Mouse (Mus musculus): Measurements from ENCODE around the gene Acoxl.

The Acoxl gene

DNA sequence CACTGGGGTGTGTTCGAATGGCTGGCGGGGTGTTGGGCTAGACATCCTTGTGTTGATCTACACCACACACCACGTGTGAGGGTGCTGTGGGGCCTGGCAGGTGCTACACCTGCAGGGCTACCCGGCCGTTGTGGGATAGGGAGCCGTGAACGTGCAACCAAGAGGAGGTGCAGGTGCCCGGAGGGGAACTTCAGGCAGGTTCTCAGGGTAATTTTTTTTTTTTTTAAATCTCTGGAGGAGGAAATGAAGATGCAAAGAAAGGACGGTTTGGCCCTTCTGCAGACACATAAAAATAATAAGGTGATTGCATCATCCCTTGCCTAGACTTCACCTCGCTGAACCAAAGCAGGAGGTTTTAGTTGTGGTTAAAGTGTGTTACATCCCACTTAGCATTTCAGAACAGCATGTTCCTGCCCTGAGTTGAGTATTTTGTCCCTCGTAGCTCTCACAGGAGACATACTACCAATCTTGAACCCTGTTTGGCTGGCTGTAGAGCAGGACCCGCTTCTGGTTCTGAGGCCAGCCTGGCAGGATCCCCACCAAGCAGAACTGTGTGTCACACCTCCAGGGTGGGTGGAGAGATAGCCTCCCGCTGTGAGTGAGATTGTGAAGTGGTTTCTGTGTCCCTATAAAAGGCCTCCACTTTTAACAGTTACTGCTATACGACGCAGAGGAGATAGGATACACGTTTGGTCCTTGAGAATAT lies 314.3 kb downstream of the Acoxl start:
- DNase-seq: peak; percentile 87

DNA sequence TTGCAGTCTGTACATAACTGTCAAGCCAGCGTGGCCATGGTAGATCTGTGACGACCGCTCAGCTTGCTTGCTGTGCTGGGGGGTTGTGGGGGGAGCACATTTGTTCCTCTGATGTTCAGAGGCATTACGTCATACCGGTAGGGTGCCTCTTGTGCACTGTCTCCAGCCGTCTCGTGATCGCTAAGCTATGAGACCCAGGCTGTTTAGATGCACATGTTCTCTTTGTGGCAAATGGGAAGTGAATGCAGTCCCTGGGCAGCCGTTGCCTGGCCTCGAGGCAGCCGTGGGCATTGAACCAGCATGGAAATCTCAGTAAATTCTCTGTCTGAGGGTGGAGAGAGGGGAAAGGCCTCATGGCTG lies 314.9 kb downstream of the Acoxl start:
- peak; percentile 73 for DNase-seq

DNA sequence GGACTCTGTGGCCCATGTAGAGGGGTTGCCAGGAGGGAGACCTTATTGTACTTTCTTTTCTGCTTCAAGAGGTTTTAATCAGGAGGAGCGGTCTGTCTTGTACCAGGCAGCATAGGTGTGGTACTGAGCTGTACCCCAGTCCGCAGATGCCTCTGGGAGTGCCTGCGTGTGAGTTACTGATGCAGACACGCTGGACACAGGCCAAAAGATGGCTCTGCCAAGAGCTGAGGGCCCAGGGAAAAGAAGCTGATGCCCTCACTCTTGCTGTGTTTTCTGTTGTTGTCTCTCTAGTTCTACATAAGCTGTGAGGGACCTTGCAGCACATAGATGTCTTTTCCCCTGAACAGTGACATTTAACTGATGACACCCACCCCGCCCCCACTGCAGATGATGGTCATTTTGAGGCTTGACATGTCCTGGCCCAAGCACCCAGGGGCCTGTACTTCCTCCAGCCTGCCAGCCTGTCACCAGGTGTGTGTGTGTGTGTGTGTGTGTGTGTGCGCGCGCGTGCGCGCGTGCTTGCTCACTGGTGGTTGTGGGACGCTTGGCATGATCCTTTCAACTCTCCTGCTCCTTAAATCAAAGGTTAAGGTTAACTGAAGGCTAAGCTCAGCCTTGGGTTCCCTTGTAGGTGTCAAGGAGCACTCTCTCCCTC lies 316.9 kb downstream of the Acoxl start:
- peak; percentile 51 for DNase-seq

DNA sequence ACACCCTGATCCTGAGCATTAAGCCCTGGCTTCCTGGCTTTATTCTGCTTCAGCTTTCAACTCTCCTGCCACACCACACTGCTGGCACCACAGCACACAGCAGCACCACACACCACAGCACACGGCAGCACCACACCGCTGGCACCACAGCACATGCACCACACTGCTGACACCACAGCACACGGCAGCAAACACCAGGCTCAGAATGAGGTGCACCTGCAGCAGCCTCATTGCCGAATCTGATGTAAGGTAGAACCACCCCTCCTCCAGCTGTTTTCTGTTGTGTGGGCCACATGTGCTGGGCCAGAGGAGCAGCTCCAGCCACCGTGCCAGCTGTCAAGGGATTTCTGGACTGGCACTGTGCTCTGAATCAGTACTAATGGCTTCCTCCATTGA lies 317.4 kb downstream of the Acoxl start:
- DNase-seq: peak; percentile 62

DNA sequence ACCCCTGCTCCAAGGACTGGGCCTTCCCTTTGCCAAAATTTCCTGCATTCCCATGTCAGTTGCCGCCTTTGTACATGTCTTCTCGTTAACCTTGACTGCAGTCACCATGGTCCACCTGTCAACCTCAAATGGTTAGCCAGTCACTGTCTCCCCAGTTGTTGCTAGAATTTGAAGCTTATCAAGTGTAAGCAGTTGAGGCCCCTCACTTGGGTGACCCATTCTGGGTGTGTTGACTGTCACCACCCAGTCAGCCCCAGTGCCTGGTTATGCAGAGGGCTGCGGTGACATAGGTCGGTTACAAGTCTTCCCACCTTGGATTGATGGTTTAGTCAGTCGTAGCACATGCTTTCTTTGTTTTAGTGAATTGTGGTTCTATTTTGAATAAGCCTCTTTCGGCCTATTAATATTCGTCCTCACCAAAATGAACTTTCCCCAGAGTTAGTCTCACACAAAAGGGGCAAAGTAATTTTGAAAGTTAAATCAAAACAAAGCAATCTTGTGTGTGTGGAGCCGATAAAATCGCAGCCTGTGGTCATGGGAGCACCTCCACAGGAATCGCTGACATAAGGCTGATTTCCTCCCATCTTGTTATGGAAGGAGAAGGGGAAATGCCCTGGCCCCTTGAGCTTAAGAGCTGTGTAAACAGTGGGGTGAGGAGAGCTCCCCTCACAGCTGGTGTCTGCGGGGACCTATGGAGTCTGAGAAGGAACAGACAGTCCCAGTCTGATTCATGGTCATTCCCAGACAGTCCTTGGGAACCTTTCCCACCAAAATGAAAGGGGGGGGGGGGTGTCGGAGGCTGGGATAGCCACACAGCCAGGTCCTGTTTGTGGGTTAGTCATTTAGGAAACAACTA lies 318.1 kb downstream of the Acoxl start:
- DNase-seq: no peak

DNA sequence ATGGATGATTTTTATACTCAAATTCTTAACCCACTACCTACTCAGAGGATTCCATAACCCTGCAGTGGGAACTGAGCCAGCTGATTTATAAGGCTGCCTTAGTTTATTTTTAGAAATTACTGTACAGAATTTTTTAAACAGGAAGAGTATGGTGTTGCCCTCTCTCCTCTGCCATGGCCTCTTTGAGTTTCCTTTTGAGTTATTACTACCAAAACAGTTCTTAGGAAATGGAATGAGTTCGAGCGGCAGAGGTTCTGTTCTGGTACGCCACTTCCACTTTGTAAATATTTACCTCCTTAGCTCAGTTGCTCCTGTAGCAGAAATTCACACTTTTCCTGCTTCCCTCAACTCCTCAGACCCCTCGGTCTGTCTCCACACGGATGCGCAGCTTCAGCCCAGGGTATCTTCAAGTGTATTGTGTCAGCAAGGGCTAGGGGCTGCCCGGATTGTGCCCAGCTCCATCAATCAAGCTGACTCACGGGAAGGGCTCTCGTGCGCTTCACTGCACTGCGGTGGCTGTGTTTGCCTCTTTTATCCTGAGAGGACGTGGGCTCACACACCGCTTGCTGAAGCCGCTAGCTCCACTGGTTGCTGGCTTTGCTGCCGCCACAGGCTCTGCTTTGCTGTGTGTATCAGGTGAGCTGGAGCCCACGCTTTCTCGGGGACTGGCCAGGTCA lies 320.2 kb downstream of the Acoxl start:
- DNase-seq: peak; percentile 47

DNA sequence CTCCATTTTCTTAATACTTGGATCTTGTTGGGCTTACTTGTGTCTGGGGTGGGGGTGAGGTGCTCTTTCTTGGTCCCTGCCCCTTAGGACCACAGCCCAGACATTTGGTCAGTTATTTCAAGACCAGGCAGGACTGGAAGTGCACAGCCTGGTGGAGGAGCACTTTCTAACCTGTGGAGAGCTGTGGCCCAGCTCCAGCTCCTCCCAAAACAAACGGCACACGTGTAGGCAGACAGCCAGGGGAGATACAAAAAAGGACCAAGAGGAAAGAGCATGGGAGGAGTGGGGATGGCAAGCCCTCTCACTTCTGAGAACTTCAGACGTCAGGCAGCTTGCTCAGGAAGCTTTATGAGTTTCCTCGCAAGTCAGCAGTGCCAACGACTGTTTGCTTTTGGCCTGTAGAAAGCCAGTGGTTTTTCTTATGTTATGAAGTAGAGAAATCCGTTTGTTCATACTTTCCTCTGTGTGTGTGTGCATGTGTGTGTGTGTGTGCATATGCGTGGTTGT lies 321.0 kb downstream of the Acoxl start:
- peak; percentile 28 for DNase-seq

DNA sequence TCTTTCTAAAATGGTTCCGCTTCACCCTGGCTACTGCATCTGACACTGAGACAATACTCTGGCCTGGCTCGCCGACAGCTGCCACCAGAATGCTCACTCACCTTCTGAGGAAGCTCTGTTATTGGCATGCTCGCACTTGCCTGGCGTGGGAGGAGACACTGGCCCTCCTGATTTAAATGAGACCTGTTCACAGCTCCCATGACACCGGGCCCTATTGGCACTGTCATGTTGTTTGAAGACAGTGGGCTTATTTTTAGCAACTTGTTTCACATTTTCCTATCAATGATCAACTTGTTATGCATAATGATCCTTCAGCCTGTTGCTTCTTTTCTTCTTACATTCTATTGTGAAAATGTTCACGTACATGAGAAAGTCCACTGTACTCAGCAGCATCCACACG lies 324.5 kb downstream of the Acoxl start:
- no peak for DNase-seq

DNA sequence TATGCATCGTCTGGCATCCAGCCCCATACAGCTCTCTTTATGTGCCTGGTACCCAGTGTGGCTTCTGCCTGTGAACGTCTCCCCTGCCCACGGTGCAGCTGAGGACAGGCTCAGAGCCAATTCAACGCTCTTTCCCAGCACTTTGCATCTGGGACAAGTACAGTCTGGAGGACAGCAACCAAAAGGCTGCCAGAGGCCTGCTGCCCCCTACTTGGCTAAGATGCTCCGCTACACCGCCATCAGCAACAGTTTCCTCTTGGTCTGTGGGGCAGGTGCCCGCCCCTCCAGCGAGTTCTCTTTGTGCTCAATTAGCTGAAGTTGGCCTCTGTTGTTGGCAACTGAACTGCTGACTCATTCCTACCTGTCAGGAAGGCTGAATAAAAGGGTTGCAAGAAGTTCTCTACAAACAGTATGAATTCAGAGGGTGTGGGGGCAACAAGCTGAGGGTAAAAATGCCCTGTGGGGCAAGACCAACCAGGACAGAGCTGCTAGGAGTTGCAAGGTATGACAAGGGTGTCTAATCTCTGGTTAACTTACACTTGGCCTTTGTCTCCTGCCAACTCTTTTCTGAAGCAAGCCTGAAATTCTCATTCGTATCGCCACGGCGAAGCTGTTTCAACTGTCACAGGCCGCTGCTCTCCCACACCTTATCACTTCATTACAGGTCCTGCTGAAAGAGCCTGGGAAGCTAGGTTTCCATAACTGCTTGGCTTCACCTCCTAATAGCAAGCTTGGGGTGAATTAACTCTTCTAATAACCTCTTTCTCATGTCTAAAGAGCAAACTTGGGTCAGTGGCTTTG lies 328.1 kb downstream of the Acoxl start:
- peak; percentile 21 for DNase-seq

DNA sequence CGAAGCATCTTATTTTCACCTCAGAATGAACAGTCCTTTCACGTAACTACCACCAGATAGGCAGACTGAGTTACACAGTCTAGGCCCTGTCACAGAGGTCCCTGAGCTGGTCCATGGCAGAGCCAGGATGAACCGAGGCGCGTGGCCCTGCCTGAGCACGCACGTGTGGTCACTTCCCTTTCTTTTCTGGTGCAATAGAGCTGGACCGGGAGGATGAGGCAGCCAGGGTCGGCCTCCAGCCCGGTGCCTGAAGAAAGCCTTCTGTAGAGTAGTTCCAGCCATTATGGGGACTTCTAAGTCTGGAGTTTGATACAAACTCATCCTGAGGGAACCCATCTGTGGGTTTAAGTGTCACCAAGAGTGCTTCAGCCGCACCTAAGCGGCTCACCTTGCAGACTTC lies 329.3 kb downstream of the Acoxl start:
- no peak for DNase-seq

DNA sequence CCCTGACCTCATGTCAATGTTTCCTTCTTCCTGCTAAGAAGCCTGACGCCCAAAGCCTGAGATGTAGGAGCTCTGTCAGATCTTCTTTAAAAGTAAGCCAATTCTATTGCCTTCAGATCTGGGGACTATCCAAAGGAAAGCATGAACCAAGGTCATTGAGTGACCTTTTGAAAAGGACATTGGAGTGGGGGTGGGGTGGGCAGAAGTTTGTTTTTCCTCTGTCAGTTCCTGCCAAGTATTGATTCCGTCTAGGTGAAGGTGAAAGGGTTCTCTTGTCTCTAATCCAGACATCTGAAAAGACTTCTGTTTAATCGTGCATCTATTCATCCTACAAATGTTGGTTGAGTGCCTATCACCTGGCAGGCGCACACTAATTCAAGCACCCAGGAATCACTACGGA lies 330.8 kb downstream of the Acoxl start:
- DNase-seq: no peak

DNA sequence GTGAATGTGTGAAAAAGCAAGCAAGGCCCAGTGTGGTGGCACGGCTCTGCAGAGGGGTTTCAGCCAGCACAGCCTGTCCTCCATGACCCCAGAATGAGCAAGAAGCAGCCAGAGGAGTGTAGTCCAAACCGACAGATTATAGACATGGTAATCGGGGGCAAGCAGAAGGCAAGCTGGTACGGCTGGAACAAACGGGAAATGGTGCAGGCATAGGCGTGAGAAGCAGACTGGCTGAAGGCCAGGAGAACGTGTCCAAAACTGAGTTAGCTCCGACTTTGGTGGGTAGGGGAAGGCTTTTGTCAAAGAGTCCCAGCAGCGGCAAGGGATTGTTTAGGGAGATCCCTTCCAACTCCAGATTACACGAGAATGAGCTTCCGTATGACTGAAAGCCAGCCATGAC lies 331.3 kb downstream of the Acoxl start:
- DNase-seq: no peak

DNA sequence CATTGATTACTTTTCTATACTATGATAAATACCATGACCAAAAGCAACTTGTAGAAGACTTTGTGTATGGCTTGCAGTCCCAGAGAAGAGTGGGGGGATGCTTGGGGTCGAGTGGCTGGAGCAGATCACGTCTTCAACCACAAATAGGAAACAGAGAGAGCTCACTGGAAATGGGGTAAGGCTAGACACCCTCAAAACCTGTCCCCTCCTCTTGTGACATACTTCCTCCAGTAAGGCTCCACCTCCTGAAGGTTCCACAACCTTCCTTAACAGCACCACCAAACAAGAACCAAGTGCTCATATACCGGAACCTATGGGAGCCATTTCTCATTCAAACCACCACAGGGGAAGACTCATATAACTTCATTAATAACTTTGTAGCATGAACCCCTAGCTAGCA lies 331.9 kb downstream of the Acoxl start:
- no peak for DNase-seq

DNA sequence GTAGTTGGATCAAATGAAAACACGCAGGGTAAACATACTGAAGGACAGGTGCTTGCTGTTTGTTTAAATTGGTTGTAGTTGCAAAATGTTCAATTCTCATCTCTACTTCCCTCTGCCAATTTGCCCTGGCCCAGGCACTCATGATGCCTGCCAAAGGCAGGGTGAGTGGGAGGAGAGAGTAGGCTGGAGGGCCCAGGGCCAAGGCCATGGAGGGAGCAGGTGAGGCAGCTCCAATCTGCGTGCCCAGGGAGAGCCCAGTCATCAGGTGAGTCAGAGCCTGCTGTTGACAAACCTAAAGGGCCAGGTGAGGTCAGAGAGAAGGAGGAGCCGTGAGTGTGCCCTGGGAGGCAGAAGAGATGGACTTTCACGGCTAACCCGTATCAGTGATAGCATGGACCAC lies 333.6 kb downstream of the Acoxl start:
- no peak for DNase-seq

Data from thymus, postnatal 14 days (tissue).